Comparison of ENCODE assay signal across 8 mouse cellular contexts in the genomic region with DNA sequence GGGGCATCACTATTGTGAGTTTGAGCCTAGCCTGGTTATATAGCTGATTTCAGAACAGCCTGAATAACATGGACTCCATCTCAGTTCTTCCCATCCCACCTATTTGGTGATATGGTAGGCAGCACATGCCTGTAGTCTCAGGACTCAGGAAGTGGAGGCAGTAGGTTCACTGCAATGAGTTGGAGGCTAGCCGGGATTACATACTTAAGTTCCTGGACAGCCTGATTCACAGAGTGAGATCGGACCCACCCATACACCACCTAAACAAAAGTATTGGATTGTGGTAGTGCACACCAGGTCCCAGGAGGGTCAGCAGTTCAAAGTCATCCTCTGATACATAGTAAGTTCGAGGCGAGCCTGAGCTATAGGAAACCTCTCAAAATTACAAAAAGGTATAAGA. TPM values are rescaled to one million over a fixed set of nuclear protein-coding genes. Genes with fewer than 3 reads are reported as not detected.
DNase-seq lines count a peak whose midpoint lies in the region; ATAC-seq and TF ChIP-seq lines count a peak whose summit lies in the region.

No protein-coding gene starts in this region.

- peak overlapping the region; percentile 85 for H3K4me2 ChIP-seq in CH12.LX (ENCODE audit: insufficient read depth, low read depth, poor library complexity, severe bottlenecking)
- H3K4me2 ChIP-seq in liver, embryonic 11.5 days: peak overlapping the region; percentile 65
- peak overlapping the region; percentile 94 for H3K4me2 ChIP-seq in stomach, postnatal 0 days (replicated peaks; ENCODE audit: low read depth)

- H3K27ac ChIP-seq in heart, adult 2 months: peak overlapping the region; percentile 77
- peak overlapping the region; percentile 26; the same call in 1 of the 2 replicates for H3K27ac ChIP-seq in CH12.LX (ENCODE audit: insufficient read depth, low read depth)
- H3K27ac ChIP-seq in forebrain, embryonic 10.5 days: peak overlapping the region; percentile 92
- peak overlapping the region; percentile 70; the same call in 1 of the 2 replicates for H3K27ac ChIP-seq in liver, embryonic 11.5 days (ENCODE audit: low read depth, low read length)
- peak overlapping the region; percentile 53 for H3K27ac ChIP-seq in stomach, postnatal 0 days (replicated peaks)

- intact Hi-C loops in heart, adult 2 months (cut with DNase I): loop anchor here (5.0 kb wide), 1 partner anchor 40 kb away; the partner anchor contains the start of gene Icam5
- intact Hi-C loops in heart, postnatal 14 days (cut with DNase I): loop anchor here (2.0 kb wide), 1 partner anchor 36 kb away; no protein-coding TSS in a partner anchor

- TF ChIP-seq EP300 in heart, adult 2 months (IDR thresholded peaks at IDR 0.05; ENCODE audit: insufficient read depth, low read depth, low read length): no peak
- TF ChIP-seq EP300 in CH12.LX (IDR thresholded peaks at IDR 0.05; ENCODE audit: low read length): no peak
- no peak for TF ChIP-seq EP300 in stomach, postnatal 0 days (optimal IDR thresholded peaks at IDR 0.05)

- peaks cover 5% of the 10 kb centered on the region for H3K4me1 ChIP-seq in heart, adult 2 months (ENCODE audit: control insufficient read depth, insufficient read depth, low read length)
- H3K4me1 ChIP-seq in CH12.LX (ENCODE audit: control insufficient read depth in 1 of 2, insufficient read depth in 2 of 2): peaks cover 8 to 29% of the 10 kb centered on the region in 2 experiments
- H3K4me1 ChIP-seq in forebrain, embryonic 10.5 days: peaks cover 26% of the 10 kb centered on the region
- H3K4me1 ChIP-seq in liver, embryonic 11.5 days (replicated peaks; ENCODE audit: control insufficient read depth, insufficient read depth, low read length): peaks cover 10% of the 10 kb centered on the region; the same call in 1 of the 2 replicates
- no peaks in the 10 kb centered on the region for H3K4me1 ChIP-seq in stomach, postnatal 0 days (replicated peaks; ENCODE audit: control insufficient read depth, insufficient read depth)

- in situ Hi-C loops in CH12.LX (cut with MboI; ENCODE audit: low pct_ligation_motif_present, low pct_unique_long_range_greater_than_20kb, low sequenced_read_pairs): loop anchor here (5.0 kb wide), 1 partner anchor 45 kb away; the partner anchor contains the start of gene Icam4

- peak overlapping the region; percentile 83 for H3K4me3 ChIP-seq in heart, adult 2 months
- H3K4me3 ChIP-seq in CH12.LX (replicated peaks in 1 of 3; ENCODE audit: low read depth in 2 of 3, low read length in 2 of 3, poor library complexity in 1 of 3): peak overlapping the region; percentile 90 to 98 (median 96)
- H3K4me3 ChIP-seq in forebrain, embryonic 10.5 days: peak overlapping the region; percentile 71
- peak overlapping the region; percentile 85 for H3K4me3 ChIP-seq in liver, embryonic 11.5 days (ENCODE audit: low read depth, low read length)
- H3K4me3 ChIP-seq in stomach, postnatal 0 days (ENCODE audit: low read depth, low read length): peak overlapping the region; percentile 91

- no peak for DNase-seq in heart, adult 2 months
- no peak for DNase-seq in heart, postnatal 14 days
- peak; percentile 29 for DNase-seq in CH12.LX (ENCODE audit: extremely low read depth)
- DNase-seq in forebrain, embryonic 10.5 days (ENCODE audit: extremely low spot score, low spot score): peak; percentile 22
- DNase-seq in liver, embryonic 11.5 days (ENCODE audit: low spot score): peak; percentile 50
- no peak for DNase-seq in stomach, postnatal 0 days (ENCODE audit: low spot score)
- DNase-seq in cerebellum, postnatal 36 days: no peak
- DNase-seq in kidney, postnatal 36 days: no peak

- no peak for TF ChIP-seq CTCF in heart, adult 2 months (IDR thresholded peaks at IDR 0.05)
- TF ChIP-seq CTCF in CH12.LX (conservative IDR thresholded peaks at IDR 0.05 in 1 of 2, IDR thresholded peaks at IDR 0.05 in 1 of 2; ENCODE audit: low read depth in 2 of 2, low read length in 2 of 2): no peak
- TF ChIP-seq CTCF in stomach, postnatal 0 days (IDR thresholded peaks at IDR 0.05; ENCODE audit: low read depth): no peak

- 8% methylated on average over 4 of the region's 4 CpGs for WGBS in heart, adult 2 months
- WGBS in forebrain, embryonic 10.5 days: 16% methylated on average over 4 of the region's 4 CpGs
- WGBS in liver, embryonic 11.5 days: 11% methylated on average over 4 of the region's 4 CpGs
- 4% methylated on average over 4 of the region's 4 CpGs for WGBS in stomach, postnatal 0 days

- no peak for TF ChIP-seq RAD21 in CH12.LX (IDR thresholded peaks at IDR 0.05; ENCODE audit: low read depth, low read length)

- dilution Hi-C loops in CH12.LX (cut with MboI; ENCODE audit: extremely low pct_ligation_motif_present, extremely low pct_unique_long_range_greater_than_20kb, low sequenced_read_pairs): no loop called here

- TF ChIP-seq POLR2A in heart, adult 2 months (IDR thresholded peaks at IDR 0.05; ENCODE audit: insufficient read depth, low read depth, low read length): no peak
- no peak for TF ChIP-seq POLR2A in CH12.LX (IDR thresholded peaks at IDR 0.05; ENCODE audit: low read depth, low read length)

- peak; percentile 24 for ATAC-seq in liver, embryonic 11.5 days (replicated peaks; ENCODE audit: low FRiP score)
- ATAC-seq in stomach, postnatal 0 days (ENCODE audit: low FRiP score, low TSS enrichment): peak; percentile 24

- H3K79me2 ChIP-seq in heart, adult 2 months (replicated peaks; ENCODE audit: control insufficient read depth, insufficient read depth, low read length): peaks cover 2% of the 10 kb centered on the region; the same call in 1 of the 2 replicates
- peaks cover 35% of the 10 kb centered on the region for H3K79me2 ChIP-seq in CH12.LX (replicated peaks; ENCODE audit: control insufficient read depth, extremely low read depth, insufficient read depth, poor library complexity, severe bottlenecking)

- peak overlapping the region; percentile 94; the same call in 1 of the 2 replicates for H3K9ac ChIP-seq in heart, adult 2 months (ENCODE audit: low read depth, low read length)
- H3K9ac ChIP-seq in CH12.LX (ENCODE audit: insufficient read depth, low read depth): peak overlapping the region; percentile 88
- peak overlapping the region; percentile 93 for H3K9ac ChIP-seq in liver, embryonic 11.5 days (ENCODE audit: low read depth, low read length)
- peak overlapping the region; percentile 76 for H3K9ac ChIP-seq in stomach, postnatal 0 days (ENCODE audit: low read length)

- no peaks in the 10 kb centered on the region for H3K27me3 ChIP-seq in heart, adult 2 months (ENCODE audit: control insufficient read depth, insufficient read depth, low read length)
- H3K27me3 ChIP-seq in CH12.LX (replicated peaks): no peaks in the 10 kb centered on the region
- no peaks in the 10 kb centered on the region for H3K27me3 ChIP-seq in forebrain, embryonic 10.5 days (ENCODE audit: poor library complexity, severe bottlenecking)
- H3K27me3 ChIP-seq in liver, embryonic 11.5 days (replicated peaks; ENCODE audit: control insufficient read depth, insufficient read depth, low read length): no peaks in the 10 kb centered on the region
- no peaks in the 10 kb centered on the region for H3K27me3 ChIP-seq in stomach, postnatal 0 days (ENCODE audit: control insufficient read depth, insufficient read depth, low read length)

- no peaks in the 10 kb centered on the region for H3K36me3 ChIP-seq in heart, adult 2 months (ENCODE audit: control insufficient read depth, insufficient read depth, low read length)
- peaks cover 53 to 74% of the 10 kb centered on the region in 2 experiments for H3K36me3 ChIP-seq in CH12.LX (replicated peaks in 1 of 2; ENCODE audit: control insufficient read depth in 1 of 2, insufficient read depth in 1 of 2, low read length in 1 of 2)
- peaks cover 74% of the 10 kb centered on the region for H3K36me3 ChIP-seq in forebrain, embryonic 10.5 days (replicated peaks)
- H3K36me3 ChIP-seq in liver, embryonic 11.5 days (ENCODE audit: control insufficient read depth, insufficient read depth, low read length): peaks cover 38% of the 10 kb centered on the region
- peaks cover 6% of the 10 kb centered on the region; the same call in 1 of the 2 replicates for H3K36me3 ChIP-seq in stomach, postnatal 0 days (ENCODE audit: control insufficient read depth, insufficient read depth, low read length)

- H3K9me3 ChIP-seq in CH12.LX (replicated peaks; ENCODE audit: low read length): no peaks in the 10 kb centered on the region
- H3K9me3 ChIP-seq in forebrain, embryonic 10.5 days: no peaks in the 10 kb centered on the region
- no peaks in the 10 kb centered on the region for H3K9me3 ChIP-seq in liver, embryonic 11.5 days (ENCODE audit: control insufficient read depth, low read length)
- no peaks in the 10 kb centered on the region for H3K9me3 ChIP-seq in stomach, postnatal 0 days (ENCODE audit: control insufficient read depth, low read length)

RNA-seq across cellular contexts. Expression of gene Gm49373, which starts 0.3 kb away (rescaled TPM):
- under 1 TPM in 1 of 2 experiments, not detected in 1; 0.30 TPM for total RNA-seq in heart, adult 2 months (2021)
- polyA plus RNA-seq in heart, adult 2 months (2012; rRNA removed): 0.27 and 0.32 TPM in 2 replicates
- total RNA-seq in heart, postnatal 14 days (2021): under 1 TPM; 0.26 to 0.39 TPM
- total RNA-seq in CH12.LX (2012; rRNA removed): 0.85 and 1.8 TPM in 2 replicates
- total RNA-seq in CH12.LX (2014; rRNA removed): 0.54 and 0.60 TPM in 2 replicates
- 1.5 and 2.9 TPM in 2 replicates for polyA plus RNA-seq in CH12.LX (2012; ENCODE audit: insufficient read length, low read depth)
- polyA plus RNA-seq in forebrain, embryonic 10.5 days (2016; fragmentation: Nextera tagmentation; extraction: Ambion mirVana): 0.50 and 0.82 TPM in 2 replicates
- 0.53 and 1.4 TPM in 2 replicates for polyA plus RNA-seq in liver, embryonic 11.5 days (2014; fragmentation: Nextera tagmentation; extraction: Ambion mirVana)
- polyA plus RNA-seq in stomach, postnatal 0 days (2015; fragmentation: Nextera tagmentation; extraction: Ambion mirVana): 0.11 and 0.24 TPM in 2 replicates

RNA-seq across cellular contexts. Expression of gene Fdx1l, which starts 0.8 kb away (rescaled TPM):
- total RNA-seq in heart, adult 2 months (2021): 10 to 100 TPM; 35.8 to 41.4 TPM
- polyA plus RNA-seq in heart, adult 2 months (2012; rRNA removed): 48.3 and 51.1 TPM in 2 replicates
- 10 to 100 TPM; 25.4 to 26.8 TPM for total RNA-seq in heart, postnatal 14 days (2021)
- total RNA-seq in CH12.LX (2012; rRNA removed): 79.7 and 90.4 TPM in 2 replicates
- total RNA-seq in CH12.LX (2014; rRNA removed): 67.2 and 70.8 TPM in 2 replicates
- polyA plus RNA-seq in CH12.LX (2012; ENCODE audit: insufficient read length, low read depth): 105 and 112 TPM in 2 replicates
- polyA plus RNA-seq in forebrain, embryonic 10.5 days (2016; fragmentation: Nextera tagmentation; extraction: Ambion mirVana): 60.9 and 61.7 TPM in 2 replicates
- polyA plus RNA-seq in liver, embryonic 11.5 days (2014; fragmentation: Nextera tagmentation; extraction: Ambion mirVana): 74.9 and 75.1 TPM in 2 replicates
- 39.4 and 42.3 TPM in 2 replicates for polyA plus RNA-seq in stomach, postnatal 0 days (2015; fragmentation: Nextera tagmentation; extraction: Ambion mirVana)

RNA-seq across cellular contexts. Expression of gene Zglp1, which starts 5.7 kb away (rescaled TPM):
- total RNA-seq in heart, adult 2 months (2021): not detected
- polyA plus RNA-seq in heart, adult 2 months (2012; rRNA removed): not detected in 2 replicates
- not detected for total RNA-seq in heart, postnatal 14 days (2021)
- total RNA-seq in CH12.LX (2012; rRNA removed): 1.1 TPM in 1 of 2 replicates, not detected in the other
- 1.3 TPM in 1 of 2 replicates, not detected in the other for total RNA-seq in CH12.LX (2014; rRNA removed)
- polyA plus RNA-seq in CH12.LX (2012; ENCODE audit: insufficient read length, low read depth): 0.87 and 0.98 TPM in 2 replicates
- 1.5 and 1.9 TPM in 2 replicates for polyA plus RNA-seq in forebrain, embryonic 10.5 days (2016; fragmentation: Nextera tagmentation; extraction: Ambion mirVana)
- 0.67 and 1.4 TPM in 2 replicates for polyA plus RNA-seq in liver, embryonic 11.5 days (2014; fragmentation: Nextera tagmentation; extraction: Ambion mirVana)
- not detected in 2 replicates for polyA plus RNA-seq in stomach, postnatal 0 days (2015; fragmentation: Nextera tagmentation; extraction: Ambion mirVana)

RNA-seq across cellular contexts. Expression of gene Gm38431, which starts 19.2 kb away (rescaled TPM):
- total RNA-seq in heart, adult 2 months (2021): under 1 TPM; 0.31 to 0.34 TPM
- 2.0 and 2.3 TPM in 2 replicates for polyA plus RNA-seq in heart, adult 2 months (2012; rRNA removed)
- total RNA-seq in heart, postnatal 14 days (2021): 1 to 10 TPM in 1 of 2 experiments, under 1 TPM in 1; 0.68 to 1.8 TPM
- total RNA-seq in CH12.LX (2012; rRNA removed) (20.6 and 30.5 TPM in 2 replicates), CH12.LX (2014; rRNA removed) (0.26 and 1.1 TPM in 2 replicates)
- 7.1 and 9.8 TPM in 2 replicates for polyA plus RNA-seq in CH12.LX (2012; ENCODE audit: insufficient read length, low read depth)
- polyA plus RNA-seq in forebrain, embryonic 10.5 days (2016; fragmentation: Nextera tagmentation; extraction: Ambion mirVana): 3.1 and 3.3 TPM in 2 replicates
- 4.2 and 4.3 TPM in 2 replicates for polyA plus RNA-seq in liver, embryonic 11.5 days (2014; fragmentation: Nextera tagmentation; extraction: Ambion mirVana)
- 0.28 and 0.86 TPM in 2 replicates for polyA plus RNA-seq in stomach, postnatal 0 days (2015; fragmentation: Nextera tagmentation; extraction: Ambion mirVana)

RNA-seq across cellular contexts. Expression of gene Raver1, which starts 19.2 kb away (rescaled TPM):
- 10 to 100 TPM; 26.3 to 27.9 TPM for total RNA-seq in heart, adult 2 months (2021)
- polyA plus RNA-seq in heart, adult 2 months (2012; rRNA removed): 27.4 and 29.1 TPM in 2 replicates
- 10 to 100 TPM; 27.4 to 31.2 TPM for total RNA-seq in heart, postnatal 14 days (2021)
- total RNA-seq in CH12.LX (2012; rRNA removed) (30.8 and 31.3 TPM in 2 replicates), CH12.LX (2014; rRNA removed) (16.0 and 18.9 TPM in 2 replicates)
- 77.9 and 101 TPM in 2 replicates for polyA plus RNA-seq in CH12.LX (2012; ENCODE audit: insufficient read length, low read depth)
- 94.3 and 103 TPM in 2 replicates for polyA plus RNA-seq in forebrain, embryonic 10.5 days (2016; fragmentation: Nextera tagmentation; extraction: Ambion mirVana)
- polyA plus RNA-seq in liver, embryonic 11.5 days (2014; fragmentation: Nextera tagmentation; extraction: Ambion mirVana): 89.8 and 94.0 TPM in 2 replicates
- 15.0 and 18.3 TPM in 2 replicates for polyA plus RNA-seq in stomach, postnatal 0 days (2015; fragmentation: Nextera tagmentation; extraction: Ambion mirVana)

Comparison
In these comparisons a context has a peak if more than half of its experiments do, and no peak if none do; other contexts are left out.
1. DNase-seq: peak in CH12.LX (single experiment), forebrain, embryonic 10.5 days (single experiment) and liver, embryonic 11.5 days (single experiment); none in heart, adult 2 months (0 of 2), heart, postnatal 14 days (0 of 2), stomach, postnatal 0 days (single experiment), cerebellum, postnatal 36 days (0 of 2) and kidney, postnatal 36 days (0 of 2).
2. H3K27ac ChIP-seq: peak in every context shown above with its lines; median percentile 92 in forebrain, embryonic 10.5 days; 77 in heart, adult 2 months; 70 in liver, embryonic 11.5 days; 53 in stomach, postnatal 0 days; 26 in CH12.LX.
3. Peak in every context shown above with its lines, with median percentiles within 50 percentile points of each other: H3K4me3 ChIP-seq, H3K9ac ChIP-seq and H3K4me2 ChIP-seq.